Mouse (Mus musculus): ENCODE measurements at regions not wholly inside any gene's neighbourhood (a gene's known extent, or its start where the extent isn't known, plus 50 kb on each side); places are given as distances from the start of the nearest gene placed in this dataset.

DNA sequence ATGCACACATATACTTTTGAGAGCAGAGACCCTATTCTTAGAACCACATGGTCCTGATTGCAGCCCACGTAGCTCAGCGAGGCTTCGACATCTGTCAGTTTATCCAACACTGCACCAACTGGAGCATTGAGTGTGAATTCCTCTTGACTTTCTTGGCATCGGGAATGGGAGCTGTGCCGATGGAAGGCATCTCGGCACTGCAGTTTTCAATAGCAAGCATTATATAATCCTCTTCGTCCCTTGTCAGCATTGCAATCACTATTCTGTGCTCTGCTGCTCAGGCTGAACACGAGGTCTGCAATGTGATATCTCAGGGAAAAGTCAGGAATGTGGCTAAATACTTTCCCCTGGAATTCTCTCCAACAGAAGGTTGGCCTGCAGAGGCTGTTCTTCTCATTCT, 224.6 kb downstream of the Lnpk start:
- DNase-seq (ENCODE audit: low read depth, low spot score), result peak; percentile 81

DNA sequence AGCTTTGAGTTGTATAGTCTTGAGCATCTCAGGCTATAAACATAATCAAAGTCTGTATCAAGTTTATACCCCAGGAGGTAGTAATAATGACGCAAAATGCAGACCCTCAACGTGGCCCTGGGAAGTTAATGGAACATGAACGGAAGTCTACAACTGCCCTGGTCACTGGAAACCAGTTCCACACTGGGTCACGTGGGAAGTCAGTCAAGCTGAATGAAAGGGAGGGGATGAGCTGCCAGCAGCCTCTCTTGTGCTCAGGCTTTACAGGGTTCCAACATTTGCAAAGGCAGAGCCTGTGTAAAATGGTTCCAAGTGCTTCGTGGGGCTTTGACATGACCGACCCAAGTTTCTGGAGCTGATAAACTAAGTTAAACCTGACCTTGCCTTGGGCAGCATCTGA, 229.4 kb downstream of the Lnpk start:
- DNase-seq (ENCODE audit: low read depth, low spot score), result no peak

DNA sequence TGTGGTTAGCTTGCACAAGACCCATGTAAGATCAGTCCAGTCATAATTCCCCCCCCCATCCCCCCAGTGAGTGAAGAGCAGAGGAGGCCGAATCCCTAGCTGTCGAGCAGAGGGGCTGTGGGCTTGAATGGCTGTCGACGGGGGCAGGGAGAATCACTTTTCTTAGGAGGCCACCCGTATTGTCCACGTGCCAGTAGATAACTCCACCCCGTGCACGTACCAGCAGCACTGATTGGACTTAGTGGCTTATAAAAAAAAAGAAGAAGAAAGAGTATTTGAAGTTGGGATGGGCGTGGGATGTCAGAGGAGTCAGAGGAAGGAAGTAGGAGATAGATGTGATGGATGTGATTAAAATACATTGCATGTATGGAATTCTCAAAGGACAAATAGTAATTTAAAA, 272.9 kb downstream of the Lnpk start:
- no peak for DNase-seq (ENCODE audit: low read depth, low spot score)

DNA sequence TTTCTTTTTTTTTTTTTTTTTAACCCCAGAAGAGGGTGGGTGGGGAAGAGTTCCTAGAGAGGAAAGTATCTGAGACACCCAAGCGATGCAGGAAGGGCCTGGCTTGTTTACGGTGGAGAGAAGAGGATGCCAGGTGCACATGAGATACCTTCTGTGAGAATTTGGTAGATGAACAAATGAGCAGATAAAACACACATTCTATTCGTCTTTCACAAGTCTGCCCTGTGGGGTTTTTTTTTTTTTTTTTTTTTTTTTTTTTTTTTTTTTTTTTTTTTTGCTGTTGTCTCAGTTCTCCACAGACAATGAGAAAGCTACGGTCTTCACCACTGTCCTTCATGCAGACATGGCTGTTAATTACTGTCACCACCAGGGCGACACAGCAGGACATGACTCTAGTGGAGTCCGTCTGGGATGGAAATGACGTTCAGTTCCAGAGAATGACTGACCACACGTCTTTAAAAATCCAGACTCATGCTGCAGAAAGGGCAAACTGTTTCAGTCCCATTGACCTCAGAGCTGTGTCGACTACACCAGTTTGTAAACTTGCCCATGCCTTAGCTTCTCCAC, 278.3 kb downstream of the Lnpk start:
- DNase-seq (ENCODE audit: low read depth, low spot score), result no peak

DNA sequence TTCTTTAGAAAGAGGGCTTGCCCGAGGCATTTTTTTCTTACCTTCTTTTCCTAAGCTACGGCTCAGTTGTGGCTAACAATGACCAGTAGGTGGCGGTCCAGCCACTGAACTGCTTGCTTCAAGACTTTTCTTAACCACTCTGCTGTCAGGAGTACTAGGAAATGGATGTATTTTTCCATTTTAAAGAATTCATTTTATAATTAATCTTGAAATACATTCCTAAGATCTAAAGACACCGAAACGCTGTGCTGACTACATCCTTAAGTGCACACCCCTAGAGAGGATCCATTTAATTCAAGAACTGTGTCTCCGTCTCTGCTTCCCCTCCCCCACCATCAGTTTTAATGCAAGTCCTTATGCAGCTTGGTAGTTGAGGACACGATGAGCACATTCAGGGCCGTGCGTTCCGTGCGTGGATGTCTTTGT, 278.9 kb downstream of the Lnpk start:
- DNase-seq (ENCODE audit: low read depth, low spot score), result peak; percentile 78

DNA sequence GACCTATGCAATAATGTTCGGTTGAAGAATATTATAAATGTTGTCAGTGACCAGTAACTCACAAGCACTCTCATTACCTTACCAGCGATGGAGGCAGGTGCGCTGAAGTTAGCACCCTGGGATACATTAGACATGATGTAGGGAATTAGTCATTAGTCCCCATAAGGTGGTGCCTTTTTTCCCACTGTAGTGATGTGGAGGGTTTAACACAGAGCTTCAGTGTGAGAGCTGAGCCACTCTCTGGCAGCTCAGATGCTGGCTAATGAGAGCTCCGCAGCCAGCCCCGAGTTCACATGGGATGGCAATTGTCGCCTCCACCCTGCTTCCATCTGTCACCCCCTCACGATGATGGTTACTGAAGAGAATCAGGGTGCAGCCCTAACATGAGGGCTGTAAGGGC, 286.6 kb downstream of the Lnpk start:
- no peak for DNase-seq (ENCODE audit: low read depth, low spot score)

DNA sequence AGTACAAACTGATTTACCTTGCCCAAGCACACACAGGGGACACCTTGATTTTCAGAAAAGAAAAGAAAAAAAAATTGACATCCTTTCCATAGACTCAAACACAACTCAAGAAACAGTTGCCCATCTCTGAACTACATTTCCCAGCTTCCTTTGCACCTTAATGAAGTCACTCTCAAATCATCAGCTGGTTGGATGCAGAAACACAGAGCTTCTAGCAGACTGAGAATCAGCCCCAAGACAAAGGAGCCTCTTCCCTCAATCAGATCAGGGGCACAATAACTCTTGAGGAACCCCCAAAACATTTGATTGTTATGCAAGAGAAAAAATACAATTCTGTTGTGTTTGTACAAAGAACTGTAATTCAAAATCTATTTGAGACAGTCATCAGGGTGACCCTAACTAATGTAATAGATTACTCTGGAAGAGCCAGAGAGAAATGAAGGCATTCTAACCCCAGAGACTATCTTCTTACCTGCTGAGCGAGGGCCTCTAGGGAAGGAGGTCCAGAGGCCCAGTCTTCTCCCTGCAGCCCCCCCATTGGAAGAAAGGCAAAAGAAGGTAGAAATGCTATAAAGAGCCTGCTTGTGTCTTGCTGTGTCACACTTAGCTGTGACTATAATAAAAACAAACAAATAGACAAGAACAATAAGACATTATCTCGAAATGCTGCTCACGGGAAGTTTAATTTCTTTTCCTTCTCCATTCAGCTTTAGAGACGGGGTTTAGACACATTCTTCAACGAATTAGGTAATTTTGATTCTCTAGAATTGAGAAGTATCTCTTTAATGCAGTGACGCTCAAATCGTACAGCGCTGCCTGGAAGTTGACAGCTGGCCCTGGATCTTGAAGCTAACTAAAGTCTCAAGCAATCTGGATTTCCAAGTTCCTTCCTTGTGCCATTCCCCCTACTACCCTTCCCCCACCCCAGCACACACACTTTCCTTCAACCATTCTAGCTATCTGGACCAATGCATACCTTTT, 287.5 kb downstream of the Lnpk start:
- DNase-seq (ENCODE audit: low read depth, low spot score), result peak; percentile 24

DNA sequence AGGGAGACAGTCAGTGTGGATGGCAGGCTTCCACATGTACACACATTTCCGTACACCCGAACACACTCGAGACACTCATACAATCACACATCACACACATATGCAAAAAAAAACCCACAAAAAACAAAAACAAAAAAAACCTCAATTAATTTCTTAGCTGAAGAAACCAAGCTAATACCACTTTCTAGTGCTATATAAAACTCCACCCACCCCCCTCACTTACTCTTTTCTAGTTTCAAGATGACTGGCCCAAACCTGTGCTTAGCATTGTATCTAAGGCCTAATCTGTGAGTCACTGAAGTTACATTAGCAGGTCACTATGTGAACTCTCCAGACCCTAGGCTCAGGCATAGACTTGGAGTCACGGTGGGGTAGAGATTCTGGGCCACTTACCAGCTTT, 293.6 kb downstream of the Lnpk start:
- no peak for DNase-seq (ENCODE audit: low read depth, low spot score)

DNA sequence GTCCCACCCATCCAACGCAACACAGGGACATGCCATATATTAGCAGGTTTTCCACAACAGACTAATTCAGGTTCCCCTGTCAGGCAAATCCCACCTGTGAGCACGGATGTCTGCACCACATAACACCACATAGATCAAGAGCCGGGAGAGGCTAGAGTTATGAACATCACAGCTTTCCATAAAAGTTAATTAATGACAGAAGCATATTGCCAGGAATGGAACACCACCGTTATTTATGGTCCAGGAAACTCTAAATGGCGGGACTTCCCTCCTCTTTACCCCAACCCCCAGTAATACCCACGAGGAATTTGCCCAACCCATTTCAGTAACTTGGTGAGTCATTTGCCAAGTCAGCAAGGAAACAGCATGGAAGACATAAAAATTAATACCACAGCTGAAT, 314.3 kb downstream of the Lnpk start:
- no peak for DNase-seq (ENCODE audit: low read depth, low spot score)

DNA sequence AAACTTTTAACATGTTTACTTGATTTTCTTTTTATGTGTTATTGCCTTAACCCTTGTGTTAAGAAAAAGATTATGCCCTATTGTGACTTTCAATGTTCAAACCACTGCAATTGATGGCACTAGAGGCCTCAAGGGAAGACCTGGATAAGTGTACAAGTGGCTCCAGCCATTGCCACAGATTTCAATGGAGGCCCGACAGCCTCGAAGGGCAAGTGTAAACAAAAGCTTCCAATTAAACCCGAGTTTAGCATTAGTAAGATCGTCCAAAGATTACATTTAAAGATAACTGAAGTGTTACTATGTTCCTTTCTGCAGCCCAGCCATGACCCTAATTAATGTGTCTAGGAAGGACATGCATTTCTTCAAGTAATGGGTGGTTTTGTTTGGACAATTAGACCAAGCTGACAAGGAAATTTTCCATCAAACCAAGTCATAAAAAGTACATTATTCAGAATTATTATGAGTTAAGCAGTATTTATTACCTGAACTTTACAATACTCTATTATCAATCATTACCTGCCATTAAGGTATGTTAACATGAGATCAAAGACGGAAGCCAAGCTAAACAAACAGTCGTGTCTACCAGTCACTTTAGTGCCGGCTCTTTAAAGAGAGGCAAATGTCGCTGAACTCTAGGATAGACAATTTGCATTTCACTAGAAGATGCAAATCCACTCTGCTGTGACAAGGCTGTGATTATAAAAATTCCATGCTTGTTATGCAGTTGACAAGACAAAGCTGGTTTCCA, 322.0 kb downstream of the Lnpk start:
- DNase-seq (ENCODE audit: low read depth, low spot score), result no peak

DNA sequence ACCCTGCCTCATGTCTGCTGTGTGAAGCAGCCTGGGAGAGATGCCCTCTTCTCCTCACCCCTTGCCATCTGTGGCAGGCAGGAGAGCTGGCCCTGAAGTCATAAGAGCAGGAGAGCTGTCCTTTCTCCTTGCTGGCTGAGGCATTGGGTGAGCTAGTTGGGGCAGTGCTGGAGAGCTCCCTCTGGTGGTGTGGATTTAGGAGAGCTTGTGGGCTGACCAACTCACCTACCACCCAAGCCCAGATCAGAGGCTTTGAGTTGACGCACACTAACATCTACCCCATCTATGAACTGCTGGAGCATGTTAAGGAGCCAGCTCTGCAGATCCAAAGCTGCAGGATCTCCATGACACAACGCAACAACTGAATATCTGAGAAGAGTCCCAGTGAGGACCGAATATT, 331.7 kb downstream of the Lnpk start:
- no peak for DNase-seq (ENCODE audit: low read depth, low spot score)

DNA sequence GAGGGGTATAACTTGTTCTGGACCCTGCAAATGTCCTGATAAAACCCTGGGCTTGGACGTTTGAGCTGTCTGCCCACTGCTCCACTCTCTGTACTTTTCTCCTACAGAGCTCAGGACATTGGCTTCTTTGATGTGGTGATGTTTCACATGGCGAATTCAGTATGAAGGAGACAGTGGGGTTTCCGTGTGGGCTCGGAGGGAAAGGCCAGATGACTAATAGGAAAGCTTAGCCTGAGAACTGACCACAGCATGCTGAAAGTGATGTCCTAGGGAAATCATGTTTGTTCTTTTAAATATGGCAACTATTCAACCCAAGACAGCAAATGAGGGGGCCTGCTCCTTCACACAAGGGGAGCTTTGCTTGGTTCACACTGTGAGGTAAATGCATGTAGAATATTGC, 332.6 kb downstream of the Lnpk start:
- no peak for DNase-seq (ENCODE audit: low read depth, low spot score)

DNA sequence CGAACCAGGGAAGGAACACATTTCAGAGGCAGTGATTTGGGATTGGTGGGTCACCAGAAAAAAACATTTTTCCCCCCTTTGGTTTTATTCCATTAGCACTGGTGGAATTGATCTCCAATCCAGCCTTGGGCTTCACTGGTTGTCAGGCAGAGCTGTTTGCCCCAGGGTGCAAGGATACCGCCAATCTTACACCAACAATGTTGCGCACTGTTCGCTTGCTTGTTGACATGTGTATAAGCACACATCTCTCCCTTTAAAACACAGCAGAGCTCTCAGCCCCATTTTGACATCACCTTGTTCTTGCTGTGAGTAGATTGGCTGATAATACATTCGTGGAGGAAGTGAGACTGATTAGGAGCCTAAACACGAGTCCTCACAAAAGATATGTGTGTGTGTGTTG, 333.1 kb upstream of the Atp5g3 start:
- no peak for DNase-seq (ENCODE audit: low read depth, low spot score)

DNA sequence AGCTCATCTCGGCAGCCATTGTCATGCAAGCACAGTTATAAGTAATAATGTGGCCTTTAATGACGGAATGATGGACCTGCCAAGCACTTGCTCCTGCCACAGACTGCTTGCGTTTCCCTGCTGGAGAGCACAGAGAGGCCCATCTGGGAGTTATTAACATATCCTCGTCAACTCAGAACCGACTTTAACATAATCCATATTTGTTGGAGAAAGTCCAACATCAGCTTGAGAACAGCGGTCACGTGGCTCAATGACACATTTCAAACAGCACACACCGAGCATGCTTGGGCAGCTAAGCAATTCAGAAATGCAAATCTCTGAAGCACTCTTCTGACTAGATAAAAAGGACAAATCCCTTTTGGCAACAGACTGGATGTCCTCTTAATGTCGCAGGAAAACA, 332.7 kb upstream of the Atp5g3 start:
- DNase-seq (ENCODE audit: low read depth, low spot score), result peak; percentile 17

DNA sequence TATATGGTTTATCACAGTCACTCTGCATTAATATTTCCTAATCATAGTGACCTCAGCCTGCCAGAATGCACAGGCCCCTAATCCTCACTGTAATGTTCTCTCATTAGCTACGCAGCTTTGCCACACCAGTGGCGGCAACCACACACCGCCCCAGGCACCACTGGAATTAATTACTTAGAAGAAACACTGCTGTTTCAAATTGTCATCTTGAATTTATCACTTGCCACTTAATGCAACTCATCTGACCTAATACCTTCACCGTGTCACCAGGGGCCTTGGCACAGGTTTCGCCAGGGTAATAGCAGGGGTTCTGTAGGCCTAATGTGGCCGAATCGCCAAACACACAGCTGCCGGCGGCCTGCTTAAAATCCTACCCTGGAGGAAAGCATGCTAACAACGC, 328.5 kb upstream of the Atp5g3 start:
- no peak for DNase-seq (ENCODE audit: low read depth, low spot score)

DNA sequence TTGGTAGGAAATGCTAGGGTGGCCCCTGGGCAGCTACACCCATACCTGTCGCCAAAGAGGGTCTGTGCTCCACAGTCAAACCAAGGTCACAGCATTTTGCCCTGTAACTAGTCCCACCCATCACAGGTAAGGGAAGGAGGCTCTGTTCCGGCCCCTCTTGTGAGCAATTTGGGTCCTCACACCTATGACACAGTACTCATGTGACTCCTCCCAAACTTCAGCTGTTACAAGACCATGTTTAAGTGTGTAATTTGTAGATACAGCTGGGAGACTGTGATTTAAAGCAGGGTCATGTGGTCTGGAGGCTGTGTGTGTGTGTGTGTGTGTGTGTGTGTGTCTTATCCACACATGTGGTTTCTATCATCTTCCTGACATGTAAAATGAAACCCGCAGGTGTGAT, 306.3 kb upstream of the Atp5g3 start:
- no peak for DNase-seq (ENCODE audit: low read depth, low spot score)

DNA sequence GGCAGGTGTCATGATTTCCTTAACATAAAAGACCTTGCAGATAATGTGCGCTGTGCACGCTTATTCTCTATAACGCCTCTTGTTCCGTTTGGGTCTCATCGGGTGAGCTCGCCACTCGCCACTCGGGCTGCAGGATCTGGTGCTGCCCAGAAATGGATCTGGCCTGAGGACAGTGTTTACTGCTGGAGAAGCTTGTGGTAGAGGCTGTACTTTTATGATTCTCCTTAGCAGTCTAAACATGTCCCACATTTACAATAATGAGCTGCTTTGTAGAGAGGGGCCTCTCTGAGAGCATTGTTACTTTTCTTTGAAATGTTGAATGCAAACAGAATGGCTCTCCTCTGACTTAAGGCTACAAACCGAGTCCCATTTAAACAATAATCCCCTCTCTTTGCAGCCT, 299.1 kb upstream of the Atp5g3 start:
- DNase-seq (ENCODE audit: low read depth, low spot score), result no peak

DNA sequence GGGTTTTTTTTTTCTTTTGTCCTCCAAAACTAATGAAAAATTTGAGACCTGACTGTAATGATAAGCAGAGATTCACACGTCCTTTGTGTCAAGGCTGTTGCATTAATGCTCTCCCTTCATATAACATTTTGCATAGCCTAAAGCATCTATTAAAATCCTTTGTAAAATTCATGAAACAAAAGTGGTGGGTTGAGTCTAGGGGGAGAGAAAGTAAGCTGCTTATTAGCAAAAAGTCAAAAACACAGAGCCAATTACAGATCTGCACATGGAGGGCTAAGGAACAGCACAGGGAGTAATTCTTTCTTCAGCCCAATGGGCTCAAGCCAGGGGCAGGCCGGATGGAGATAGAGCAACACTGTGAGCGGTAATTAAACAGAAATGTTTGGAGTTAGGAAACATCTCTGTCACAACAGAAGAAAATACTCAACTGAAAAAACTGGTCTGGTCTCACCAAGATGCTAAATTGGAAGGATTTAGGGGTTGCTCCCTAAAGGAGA, 298.3 kb upstream of the Atp5g3 start:
- DNase-seq (ENCODE audit: low read depth, low spot score), result no peak

DNA sequence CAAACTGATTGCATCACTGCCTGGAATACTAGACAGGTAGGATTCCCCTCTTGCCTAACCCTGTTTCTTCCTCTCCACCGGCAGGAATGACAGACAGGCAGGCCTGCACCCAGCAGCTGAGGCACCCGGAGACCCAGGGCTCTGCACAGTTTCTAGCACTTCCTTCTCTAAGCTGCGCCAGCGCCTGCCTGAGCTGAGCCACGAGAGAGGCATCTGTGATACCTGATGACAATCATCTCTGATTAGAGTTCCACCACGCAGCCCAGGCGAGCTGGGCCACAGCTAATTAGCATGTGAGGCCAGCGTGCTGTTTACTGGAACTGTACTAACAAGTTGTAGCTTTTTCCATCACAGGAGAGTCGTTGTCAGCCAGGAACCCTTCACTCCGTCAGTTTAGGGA, 296.3 kb upstream of the Atp5g3 start:
- DNase-seq (ENCODE audit: low read depth, low spot score), result no peak

DNA sequence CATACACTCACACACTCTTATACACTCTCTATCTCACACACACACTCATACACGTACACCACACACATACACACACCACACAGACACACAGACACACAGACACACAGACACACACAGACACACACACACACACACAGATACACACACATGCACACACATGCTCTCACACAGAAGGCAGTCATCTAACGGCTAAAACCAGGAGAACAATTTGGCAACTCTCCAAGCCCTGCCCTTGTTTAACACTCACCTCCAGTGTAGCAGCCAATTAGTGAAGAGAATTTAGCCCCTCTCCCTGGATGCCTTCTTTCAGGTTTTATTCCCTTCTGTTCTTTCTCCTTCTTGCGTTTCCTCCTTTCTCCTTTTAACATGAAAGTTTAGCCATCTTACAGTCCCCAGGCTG, 291.6 kb upstream of the Atp5g3 start:
- no peak for DNase-seq (ENCODE audit: low read depth, low spot score)

DNA sequence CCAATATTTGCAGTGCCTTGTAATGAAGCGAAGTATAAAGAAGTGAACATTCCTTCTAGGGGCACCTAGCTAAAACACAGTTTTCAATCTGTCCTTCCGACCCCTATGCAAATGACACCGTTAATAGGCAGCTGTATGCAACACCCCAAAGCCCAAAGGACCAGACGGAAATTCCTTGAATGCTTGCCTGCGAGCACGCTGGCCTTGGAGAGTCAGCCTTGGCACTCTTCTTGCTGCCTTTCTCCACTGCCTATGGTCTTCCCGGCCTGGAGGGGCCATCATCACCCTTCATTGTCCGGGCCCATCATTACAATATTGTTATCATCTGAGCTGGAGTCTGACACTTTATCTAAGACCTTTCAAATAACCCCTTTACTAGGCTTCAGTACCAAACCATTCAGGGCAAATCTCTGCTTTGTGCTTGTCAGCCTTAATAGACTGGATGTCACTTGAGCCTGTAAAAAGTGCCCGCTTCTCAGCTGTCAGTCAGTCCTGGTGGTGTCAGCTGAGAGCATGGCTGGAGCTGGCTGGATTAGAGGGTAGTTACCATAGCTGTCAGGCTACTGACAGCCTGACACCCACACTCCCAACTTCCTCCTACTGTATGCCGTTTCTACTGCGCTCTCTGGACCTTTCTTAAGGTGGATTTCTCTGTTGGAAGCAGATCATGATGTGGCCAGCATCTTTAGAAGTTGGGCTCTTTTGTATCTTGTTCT, 290.6 kb upstream of the Atp5g3 start:
- DNase-seq (ENCODE audit: low read depth, low spot score), result no peak

DNA sequence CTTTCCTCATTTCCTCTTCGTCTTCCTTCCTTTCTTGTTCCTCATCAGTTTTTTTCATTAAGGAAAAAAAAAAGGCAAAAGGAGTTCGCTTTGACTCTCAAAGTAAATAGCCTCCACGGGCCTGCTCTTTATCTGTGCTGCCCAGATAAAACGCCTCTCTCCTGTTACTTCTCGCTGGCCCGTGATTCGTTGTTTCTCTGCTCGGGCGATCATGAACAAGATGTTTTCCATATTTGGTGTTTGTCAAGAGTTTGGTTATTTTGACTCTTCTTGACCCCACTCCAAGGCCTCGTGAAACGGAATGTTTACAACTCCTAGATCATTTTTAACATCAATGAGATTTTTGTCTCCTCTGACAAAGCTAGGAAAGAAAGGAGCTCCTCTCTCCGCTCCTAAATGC, 288.4 kb upstream of the Atp5g3 start:
- no peak for DNase-seq (ENCODE audit: low read depth, low spot score)
